Mouse (Mus musculus) myocyte (in vitro differentiated cells): ENCODE measurements around the gene Casp3.

Experiments
- CEBPB ChIP-seq: IDR thresholded peaks from 2 replicates; pipeline ENCODE4 v1.6.1; 2011; ENCODE audit warnings: mild to moderate bottlenecking, moderate library complexity; ENCODE audit not compliant: poor library complexity, insufficient read depth, severe bottlenecking
- E2F4 ChIP-seq: IDR thresholded peaks from one replicate; pipeline ENCODE4 v1.6.1; 2011; ENCODE audit warnings: mild to moderate bottlenecking, control low read depth, moderate library complexity; ENCODE audit not compliant: insufficient read depth
- MAX ChIP-seq: IDR thresholded peaks from one replicate; pipeline ENCODE4 v1.6.1; 2011; ENCODE audit warnings: low read depth, mild to moderate bottlenecking, control low read depth
- MYOD1 ChIP-seq, 3 experiments: IDR thresholded peaks; one replicate each; pipeline ENCODE4 v1.6.1; 2011; ENCODE audit warnings: control low read depth in 2 of 3, low read depth in 2 of 3, mild to moderate bottlenecking in 2 of 3, moderate library complexity in 1 of 3; ENCODE audit not compliant: insufficient read length in 2 of 3, control insufficient read depth in 1 of 3
- MYOG ChIP-seq, 3 experiments: IDR thresholded peaks; one replicate each; pipeline ENCODE4 v1.6.1; 2011; ENCODE audit warnings: control low read depth in 2 of 3, low read depth in 2 of 3, mild to moderate bottlenecking in 2 of 3; ENCODE audit not compliant: insufficient read length in 2 of 3, control insufficient read depth in 1 of 3, insufficient read depth in 1 of 3
- POLR2A ChIP-seq: IDR thresholded peaks from one replicate; pipeline ENCODE4 v1.6.1; 2011; ENCODE audit warnings: low read depth, mild to moderate bottlenecking, control low read depth, moderate library complexity; ENCODE audit not compliant: insufficient read length
- POLR2AphosphoS2 ChIP-seq: IDR thresholded peaks from one replicate; pipeline ENCODE4 v1.6.1; 2011; ENCODE audit warnings: low read depth, control low read depth; ENCODE audit not compliant: insufficient read length
- SRF ChIP-seq: IDR thresholded peaks from one replicate; pipeline ENCODE4 v1.6.1; 2011; ENCODE audit warnings: low read depth; ENCODE audit not compliant: control insufficient read depth, insufficient read length
- TCF12 ChIP-seq: IDR thresholded peaks from one replicate; pipeline ENCODE4 v1.6.1; 2011; ENCODE audit warnings: mild to moderate bottlenecking, control low read depth; ENCODE audit not compliant: poor library complexity, insufficient read depth, severe bottlenecking
- TCF3 ChIP-seq: IDR thresholded peaks from one replicate; pipeline ENCODE4 v1.6.1; 2011; ENCODE audit warnings: low read depth, control low read depth; ENCODE audit not compliant: insufficient read length
- USF1 ChIP-seq: IDR thresholded peaks from one replicate; pipeline ENCODE4 v1.6.1; 2011; ENCODE audit warnings: low read depth, mild to moderate bottlenecking, control low read depth, moderate library complexity

- TF ChIP-seq POLR2A (no peak), TCF12 (no peak), SRF (no peak), E2F4 (no peak), MYOD1 (IDR thresholded peaks at IDR 0.05; ENCODE audit: control insufficient read depth in 1 of 3, insufficient read length in 2 of 3, low read depth in 2 of 3) (no peak), CEBPB (no peak), POLR2AphosphoS2 (no peak), MAX (no peak), MYOG (IDR thresholded peaks at IDR 0.05; ENCODE audit: control insufficient read depth in 1 of 3, insufficient read depth in 1 of 3, insufficient read length in 2 of 3, low read depth in 2 of 3) (no peak), TCF3 (no peak), USF1 (no peak)
Observed at GRCm38 (mm10) chr8:46639852-46640251, 22.8 kb downstream of the Casp3 start.
